Mouse (Mus musculus) layer of hippocampus, postnatal 36 days (tissue): ENCODE measurements around the gene Mef2b. TPM values are rescaled to one million over a fixed set of nuclear protein-coding genes. Genes with fewer than 3 reads are reported as not detected.
A peak's percentile ranks its signal among the peaks of the same experiment; 100 is the strongest.

ENCODE experiments used
- DNase-seq, 2 experiments: peaks; one replicate each; pipeline ENCODE4 v3.0.0; 2022
- total RNA-seq, 2 experiments: library from RNA; stranded (reverse); gene quantifications; 2 replicates each; pipeline ENCODE4 v1.2.3; 2021

The Mef2b gene
- total RNA-seq, 2 experiments from 2014 or later, result 0.27 to 0.38 TPM

GRCm38 (mm10) chr8:70134931-70135330, 4.6 kb upstream of the Mef2b start:
- DNase-seq, result no peak

GRCm38 (mm10) chr8:70136591-70136990, 2.9 kb upstream of the Mef2b start:
- DNase-seq, result no peak

- no peak for DNase-seq
Observed at GRCm38 (mm10) chr8:70137890-70138289, 1.6 kb upstream of the Mef2b start.

GRCm38 (mm10) chr8:70139981-70140380, 470 bp downstream of the Mef2b start:
- DNase-seq, result no peak

GRCm38 (mm10) chr8:70147678-70148607, 8.4 kb downstream of the Mef2b start:
- DNase-seq, result no peak

DNA sequence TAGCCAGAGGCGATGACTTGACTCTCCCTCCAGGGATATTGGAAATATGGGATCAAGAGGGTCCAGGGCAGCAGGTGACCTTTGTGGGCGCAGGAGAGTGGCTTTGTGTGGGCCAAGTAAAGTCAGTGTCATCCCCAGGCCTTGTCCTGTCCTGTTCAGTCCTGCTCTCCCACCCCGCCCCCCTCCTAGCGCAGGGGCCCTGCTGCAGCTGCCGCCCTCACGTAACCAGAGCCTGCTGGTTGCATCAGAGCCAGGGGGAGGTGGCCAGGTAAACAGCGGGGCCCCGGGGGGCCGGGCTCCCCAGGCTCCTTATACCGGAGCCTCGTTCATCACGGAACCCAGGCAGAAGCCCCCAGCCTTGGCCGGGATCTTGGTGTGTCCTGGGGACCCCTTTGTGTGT, 10.6 kb downstream of the Mef2b start:
- no peak for DNase-seq

DNA sequence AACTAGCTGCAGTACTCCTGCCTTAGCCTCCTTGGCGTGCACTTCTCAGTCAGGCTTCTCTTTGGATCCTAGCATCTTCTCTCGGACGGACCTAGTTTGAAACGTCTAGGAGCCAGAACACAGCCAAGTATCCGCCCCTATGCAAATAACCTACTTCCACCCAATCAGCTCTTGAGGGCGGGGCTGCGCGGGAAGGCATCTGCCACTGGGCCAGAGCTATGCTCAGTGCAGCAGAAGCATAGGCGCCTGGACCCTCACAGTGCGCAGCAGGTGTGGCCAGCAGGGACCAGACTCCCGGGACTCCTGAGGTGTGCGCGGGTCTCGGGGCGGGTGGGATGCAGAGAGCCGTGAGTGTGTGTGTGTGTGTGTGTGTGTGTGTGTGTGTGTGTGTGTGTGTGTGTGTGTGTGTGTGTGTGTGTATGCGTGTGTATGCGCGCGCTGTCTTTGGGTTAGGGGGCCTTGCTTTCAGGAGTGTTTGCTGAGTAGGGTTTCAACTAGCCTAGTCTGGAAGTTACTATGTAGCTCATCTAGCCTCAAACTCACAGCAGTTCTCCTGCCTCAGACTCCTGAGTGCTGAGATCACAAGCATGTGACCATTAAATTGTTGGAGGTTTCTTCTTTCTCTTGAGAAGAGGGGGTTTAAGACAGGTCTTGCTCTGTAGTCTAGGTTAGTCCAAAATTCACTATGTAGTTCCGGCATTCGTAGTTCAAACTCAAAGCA, 13.2 kb downstream of the Mef2b start:
- peak; percentile 47 to 49 for DNase-seq

DNA sequence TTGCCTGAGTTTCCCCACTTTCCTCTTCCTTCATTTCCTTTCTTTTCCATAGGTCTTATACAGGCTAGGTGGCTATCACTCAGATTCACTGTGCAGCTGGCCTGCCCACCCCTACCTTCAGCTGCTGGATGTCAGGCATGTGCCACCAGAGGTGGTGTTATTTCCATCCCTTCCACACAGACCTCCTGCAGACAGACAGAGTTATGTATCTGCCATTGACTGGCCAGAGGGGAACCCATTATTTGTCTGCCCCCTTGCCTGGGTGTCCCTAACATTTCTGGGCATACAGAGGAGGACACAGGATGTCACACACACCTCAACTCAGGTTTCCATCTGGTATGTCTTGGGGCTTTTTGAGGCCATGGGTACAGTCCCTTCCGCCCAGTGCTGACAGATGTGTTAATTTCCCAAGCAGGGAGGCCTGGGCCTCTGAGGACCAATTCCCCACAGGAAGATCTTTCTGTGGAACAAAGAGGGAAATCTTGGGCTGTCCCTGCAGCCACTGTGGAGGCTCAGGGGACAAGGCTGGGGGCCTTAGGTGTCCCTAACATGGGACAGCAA, 17.8 kb downstream of the Mef2b start:
- DNase-seq, result no peak

- peak; percentile 50 to 64 for DNase-seq
Observed at GRCm38 (mm10) chr8:70158069-70158853, 18.8 kb downstream of the Mef2b start.

- DNase-seq, result no peak
Observed at GRCm38 (mm10) chr8:70159211-70159610, 19.7 kb downstream of the Mef2b start.

GRCm38 (mm10) chr8:70160015-70160414, 20.5 kb downstream of the Mef2b start:
- no peak for DNase-seq

- no peak for DNase-seq
Observed at GRCm38 (mm10) chr8:70163316-70163715, 23.8 kb downstream of the Mef2b start.

DNA sequence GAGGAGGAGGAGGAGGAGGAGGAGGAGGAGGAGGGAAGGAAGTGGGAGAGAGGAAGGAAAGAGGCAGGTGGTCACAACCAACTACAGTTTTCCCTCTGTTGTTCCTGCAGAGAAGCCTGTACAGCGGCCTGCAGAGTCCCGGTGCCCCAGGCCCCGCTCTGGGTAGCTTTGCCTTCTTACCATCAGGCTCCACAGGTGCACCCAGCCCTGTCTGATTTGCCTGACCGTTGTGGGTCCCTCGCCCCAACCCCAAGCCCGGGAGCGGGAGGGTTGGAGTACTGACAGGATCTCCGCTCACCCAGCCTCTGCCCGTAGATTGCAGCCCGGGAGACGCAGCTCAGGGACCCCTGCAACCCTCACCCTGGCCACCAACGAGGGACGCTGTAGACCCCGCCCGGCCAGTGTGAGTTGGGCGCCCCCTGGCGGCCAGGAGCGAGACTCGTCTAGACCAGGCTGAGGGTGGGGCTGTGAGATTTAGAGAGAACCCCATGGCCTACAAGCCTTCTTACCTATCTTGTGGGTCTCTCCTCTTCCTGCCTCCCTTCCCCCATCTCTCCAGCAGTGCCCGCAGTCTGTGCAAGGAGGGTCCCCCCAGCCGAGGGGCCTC, 27.1 kb downstream of the Mef2b start:
- peak; percentile 39 to 50 for DNase-seq

GRCm38 (mm10) chr8:70170116-70170515, 30.6 kb downstream of the Mef2b start:
- no peak for DNase-seq

DNA sequence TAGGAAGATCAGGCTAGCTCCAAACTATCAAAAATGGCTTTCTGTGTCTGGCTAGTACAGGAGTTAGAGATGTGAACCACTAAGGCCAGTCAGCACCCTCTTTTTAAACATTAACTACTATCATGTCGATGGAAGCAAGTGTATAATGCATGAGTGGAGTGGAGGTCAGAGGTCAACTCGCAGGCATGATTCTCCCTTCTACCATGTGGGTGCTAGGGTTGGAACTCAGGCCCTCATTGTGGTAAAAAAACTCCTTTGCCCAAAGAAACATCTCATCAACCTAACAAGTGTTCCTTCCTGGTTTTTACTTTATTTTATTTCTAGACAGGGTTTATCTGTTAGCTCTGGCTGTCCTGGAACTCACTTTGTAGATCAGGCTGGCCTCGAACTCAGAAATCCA, 31.2 kb downstream of the Mef2b start:
- no peak for DNase-seq

GRCm38 (mm10) chr8:70171240-70171639, 31.7 kb downstream of the Mef2b start:
- DNase-seq, result no peak

DNA sequence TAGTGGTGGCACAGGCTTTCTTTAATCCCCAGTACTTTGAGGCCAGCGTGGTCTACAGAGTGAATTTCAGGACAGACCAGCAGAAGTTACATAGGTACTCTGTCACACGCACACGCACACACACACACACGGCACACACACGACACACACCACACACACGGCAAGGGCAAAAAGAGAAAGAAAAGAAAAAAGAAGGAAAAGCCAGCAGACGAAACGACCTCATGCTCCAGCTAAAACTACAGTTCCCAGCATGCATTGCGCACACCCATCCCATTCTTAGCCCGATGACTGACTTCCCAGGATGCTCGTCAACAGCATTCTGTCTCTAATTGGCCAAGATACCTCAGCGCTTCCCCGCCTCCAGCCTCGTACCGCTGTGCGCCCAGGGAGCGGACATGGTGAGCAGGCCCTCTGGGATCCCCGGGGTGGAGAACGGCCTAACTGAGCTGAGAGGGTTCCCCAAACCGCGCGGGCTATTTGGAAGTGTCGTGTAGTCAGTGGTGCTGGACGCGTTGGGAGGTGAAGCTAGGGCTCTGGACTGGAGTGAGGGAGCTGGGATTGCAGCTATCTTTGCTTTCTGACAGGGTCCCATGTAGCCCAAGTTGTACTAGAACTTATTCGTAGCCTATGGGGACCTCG, 32.7 kb downstream of the Mef2b start, which contains the start of gene Tmem161a:
Gene Tmem161a, plus strand, starts transcription at position 314 of the 639 bp plus-strand sequence.
- DNase-seq, result peak; percentile 90

GRCm38 (mm10) chr8:70173320-70173719, 33.8 kb downstream of the Mef2b start:
- DNase-seq, result no peak

DNA sequence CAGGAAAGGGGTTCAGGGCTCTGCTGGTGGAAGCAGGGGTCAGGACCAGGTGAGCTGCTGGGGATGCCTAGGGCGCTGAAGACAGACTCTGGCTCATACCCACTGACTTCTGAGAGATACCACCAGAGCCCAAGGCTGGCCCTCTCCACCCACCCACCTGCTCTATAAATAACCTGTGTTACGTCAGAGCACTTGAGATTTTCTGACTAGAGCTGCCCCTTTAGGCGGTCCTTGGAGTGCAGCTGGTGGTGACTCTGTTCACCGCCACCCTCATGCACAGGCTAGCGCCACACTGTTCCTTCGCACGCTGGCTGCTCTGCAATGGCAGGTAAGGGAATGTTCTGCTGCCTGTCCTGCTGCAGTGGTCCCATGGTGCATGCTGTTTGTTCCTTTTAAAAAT, 34.6 kb downstream of the Mef2b start:
- DNase-seq, result no peak

- DNase-seq, result no peak
Observed at GRCm38 (mm10) chr8:70178231-70178630, 38.7 kb downstream of the Mef2b start.

DNA sequence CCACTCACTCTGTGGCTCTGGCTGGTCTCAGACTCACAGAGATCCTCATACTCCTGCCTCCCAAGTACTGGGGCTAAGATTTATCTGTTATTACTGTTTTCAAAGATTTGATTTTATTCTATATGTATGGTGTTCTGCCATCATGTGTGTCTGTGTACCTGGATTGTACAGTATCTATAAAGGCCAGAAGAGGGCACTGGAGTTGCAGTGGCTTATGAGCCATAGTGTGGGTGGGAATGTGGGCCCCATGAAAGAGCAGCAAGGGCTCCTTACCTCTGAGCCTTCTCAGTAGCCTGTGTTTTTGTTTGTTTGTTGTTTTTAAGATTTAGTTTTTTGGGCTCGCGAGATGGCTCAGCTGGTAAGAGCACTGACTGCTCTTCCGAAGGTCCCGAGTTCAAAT, 39.6 kb downstream of the Mef2b start:
- DNase-seq, result no peak
